Mouse (Mus musculus) bone marrow macrophage, adult 2 months (primary cell): ENCODE results near the gene Smim17.

Experiments
- CTCF ChIP-seq: IDR thresholded peaks from 2 replicates; pipeline ENCODE4 v1.5.1; 2012; ENCODE audit warnings: low read depth, mild to moderate bottlenecking, low read length, moderate library complexity
- POLR2A ChIP-seq: IDR thresholded peaks from 2 replicates; pipeline ENCODE4 v1.6.1; 2012; ENCODE audit warnings: mild to moderate bottlenecking, low read depth, low read length, borderline replicate concordance

- TF ChIP-seq CTCF: no peak
- TF ChIP-seq POLR2A: no peak
Observed at GRCm38 (mm10) chr7:6358121-6358520, 40.4 kb upstream of the Smim17 start.
